Mouse (Mus musculus): ENCODE results near the gene Dffb.
A peak's percentile ranks its signal among the peaks of the same experiment; 100 is the strongest.

The Dffb gene

GRCm38 (mm10) chr4:153966651-153967050, 8.3 kb downstream of the Dffb start:
- DNase-seq (ENCODE audit: low spot score), result no peak

- no peak for DNase-seq (ENCODE audit: low spot score)
Measured at GRCm38 (mm10) chr4:153962631-153963030, 12.3 kb downstream of the Dffb start.

- peak; percentile 58 for DNase-seq (ENCODE audit: low spot score)
Measured at GRCm38 (mm10) chr4:153957444-153958250, 17.3 kb downstream of the Dffb start.

- DNase-seq (ENCODE audit: low spot score), result peak; percentile 97
Measured at GRCm38 (mm10) chr4:153956569-153957405, 18.1 kb downstream of the Dffb start, which contains the start of gene A430005L14Rik. A430005L14Rik (plus strand) TSS chr4:153957237.

- no peak for DNase-seq (ENCODE audit: low spot score)
Measured at GRCm38 (mm10) chr4:153955651-153956050, 19.3 kb downstream of the Dffb start.

GRCm38 (mm10) chr4:153951692-153952091, 23.2 kb downstream of the Dffb start:
- peak; percentile 26 for DNase-seq (ENCODE audit: low spot score)

- DNase-seq (ENCODE audit: low spot score), result no peak
Measured at GRCm38 (mm10) chr4:153951150-153951549, 23.8 kb downstream of the Dffb start.

GRCm38 (mm10) chr4:153950372-153950771, 24.6 kb downstream of the Dffb start:
- no peak for DNase-seq (ENCODE audit: low spot score)

GRCm38 (mm10) chr4:153945741-153946140, 29.2 kb downstream of the Dffb start:
- DNase-seq (ENCODE audit: low spot score), result no peak

- DNase-seq (ENCODE audit: low spot score), result no peak
Measured at GRCm38 (mm10) chr4:153944261-153944660, 30.7 kb downstream of the Dffb start.

GRCm38 (mm10) chr4:153943243-153943642, 31.7 kb downstream of the Dffb start:
- peak; percentile 50 for DNase-seq (ENCODE audit: low spot score)

- no peak for DNase-seq (ENCODE audit: low spot score)
Measured at GRCm38 (mm10) chr4:153929921-153930320, 45.0 kb downstream of the Dffb start.

- no peak for DNase-seq (ENCODE audit: low spot score)
Measured at GRCm38 (mm10) chr4:153929425-153929824, 45.5 kb downstream of the Dffb start.

- no peak for DNase-seq (ENCODE audit: low spot score)
Measured at GRCm38 (mm10) chr4:153928772-153929299, 46.1 kb downstream of the Dffb start.

GRCm38 (mm10) chr4:153922090-153922489, 52.8 kb downstream of the Dffb start:
- peak; percentile 20 for DNase-seq (ENCODE audit: low spot score)

GRCm38 (mm10) chr4:153920517-153921233, 54.3 kb downstream of the Dffb start:
- DNase-seq (ENCODE audit: low spot score), result peak; percentile 5

GRCm38 (mm10) chr4:153917773-153918500, 57.0 kb downstream of the Dffb start:
- no peak for DNase-seq (ENCODE audit: low spot score)

Measured in embryo, embryonic 10.5 days (tissue).